Mouse (Mus musculus) left cerebral cortex, adult 6 months (tissue): Measurements from ENCODE around the gene Faap20. TPM values are rescaled to one million over a fixed set of nuclear protein-coding genes. Genes with fewer than 3 reads are reported as not detected.

ENCODE experiments used
- long read RNA-seq, 2 experiments: library from polyadenylated mRNA; unstranded; transcript quantifications; one replicate each; pipeline ENCODE4 v2.0.0; 2019 to 2020
- polyA plus RNA-seq: library from polyadenylated mRNA; unstranded; fragments of <200 nt; fragmentation: Nextera tagmentation; gene quantifications from 2 replicates; pipeline ENCODE4 v1.2.3, GENCODE M21; 2021

Faap20 gene
- polyA plus RNA-seq = 34.7 and 36.4 TPM in 2 replicates
- long read RNA-seq, experiment 1, transcript Faap20-210 (4 exons, 1,076 nt) = minor isoform, 12 of 55 reads
- long read RNA-seq, experiment 1, transcript Faap20-201 (3 exons, 1,479 nt) = major isoform, 16 of 55 reads
- long read RNA-seq, experiment 1, partial matches to known transcripts = 5 of 55 reads
- long read RNA-seq, experiment 1, other reads (novel, unspliced or antisense) = 16 of 55 reads
- long read RNA-seq, experiment 2, transcript Faap20-210 (4 exons, 1,076 nt) = major isoform, 16 of 39 reads
- long read RNA-seq, experiment 2, partial matches to known transcripts = 6 of 39 reads
- long read RNA-seq, experiment 2, other reads (novel, unspliced or antisense) = 12 of 39 reads

DNA sequence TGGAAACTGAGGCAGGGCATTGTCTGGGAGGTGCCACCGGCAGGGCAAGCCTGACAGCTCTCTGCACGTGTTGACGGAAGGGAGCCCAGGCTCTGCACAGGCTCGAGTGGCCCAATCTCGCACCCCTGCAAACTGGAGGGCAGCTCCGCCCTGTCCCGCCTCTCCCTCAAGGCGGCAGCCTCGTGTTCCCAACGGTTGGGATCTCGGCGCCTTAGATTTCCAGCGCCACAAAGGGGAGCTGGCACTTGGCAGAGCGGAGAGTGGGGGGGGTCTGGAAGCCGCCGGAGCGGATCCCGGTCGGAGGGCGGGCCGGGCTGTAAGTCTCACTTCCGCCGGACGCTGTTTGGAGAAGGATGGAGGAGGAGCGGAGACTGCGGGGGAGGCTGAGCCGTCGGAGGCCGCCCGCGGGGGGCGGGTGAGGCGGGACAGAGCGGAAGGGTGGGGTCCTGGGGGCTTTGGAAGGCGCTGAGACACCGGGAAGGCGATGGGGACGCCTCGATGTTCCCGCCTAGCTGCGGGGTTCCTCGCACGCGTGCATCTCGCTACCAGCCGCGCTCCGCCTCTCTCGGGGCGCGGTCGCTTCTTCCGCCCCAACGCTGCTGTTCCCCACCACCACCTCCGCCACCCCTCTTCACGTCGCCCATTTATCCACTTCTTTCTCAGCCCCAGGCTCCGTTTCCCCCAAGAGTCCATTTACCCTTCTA is at the start of gene Faap20:
Gene Faap20, plus strand, starts transcription at position 155 of the 704 bp plus-strand sequence.

GRCm38 (mm10) chr4:155222552-155222840 is 27.1 kb upstream of the Faap20 start, which contains the start of gene Ski:
TSS of gene Ski (minus strand) at chr4:155222592.

Other genes starting within 250 kb of the Faap20 start
- 11.6 and 12.0 TPM in 2 replicates for gene Plch2, start 193.0 kb upstream of the Faap20 start, polyA plus RNA-seq
- 11.3 and 14.4 TPM in 2 replicates for gene Pex10, start 182.8 kb upstream of the Faap20 start, polyA plus RNA-seq
- 173 and 208 TPM in 2 replicates for gene Rer1, start 163.4 kb upstream of the Faap20 start, polyA plus RNA-seq
- gene Morn1, start 163.2 kb upstream of the Faap20 start, polyA plus RNA-seq = 3.2 and 3.6 TPM in 2 replicates
- 12.3 and 14.8 TPM in 2 replicates for gene Ski, start 27.2 kb upstream of the Faap20 start, polyA plus RNA-seq
- gene Prkcz, start 111.6 kb downstream of the Faap20 start, polyA plus RNA-seq = 135 and 154 TPM in 2 replicates
- gene Gabrd, start 148.3 kb downstream of the Faap20 start, polyA plus RNA-seq = 108 and 113 TPM in 2 replicates
- gene Cfap74, start 159.4 kb downstream of the Faap20 start, polyA plus RNA-seq = 6.5 and 9.3 TPM in 2 replicates
- gene Tmem52, start 219.3 kb downstream of the Faap20 start, polyA plus RNA-seq = 3.0 and 5.0 TPM in 2 replicates
- gene Gnb1, start 241.6 kb downstream of the Faap20 start, polyA plus RNA-seq = 1,449 and 1,717 TPM in 2 replicates